Mouse (Mus musculus): Measurements from ENCODE around the gene Gm44503. TPM values are rescaled to one million over a fixed set of nuclear protein-coding genes. Genes with fewer than 3 reads are reported as not detected.

The Gm44503 gene
- polyA plus RNA-seq, 1 experiment: not detected

GRCm38 (mm10) chr9:72969874-72970273 lies 11.2 kb downstream of the Gm44503 start:
- H3K4me3 ChIP-seq (replicated peaks; ENCODE audit: extremely low read depth, low read depth, low read length): no peak overlapping the region
- H3K4me1 ChIP-seq (ENCODE audit: control insufficient read depth, insufficient read depth, low read length): peaks cover 2% of the 10 kb centered on the region
- TF ChIP-seq POLR2A (IDR thresholded peaks at IDR 0.05; ENCODE audit: borderline replicate concordance, extremely low read depth, low read depth, low read length): no peak
- TF ChIP-seq CTCF (IDR thresholded peaks at IDR 0.05; ENCODE audit: insufficient read depth, low read length): no peak
- no peak for DNase-seq
- 48% methylated on average over 7 of the region's 7 CpGs for WGBS

DNA sequence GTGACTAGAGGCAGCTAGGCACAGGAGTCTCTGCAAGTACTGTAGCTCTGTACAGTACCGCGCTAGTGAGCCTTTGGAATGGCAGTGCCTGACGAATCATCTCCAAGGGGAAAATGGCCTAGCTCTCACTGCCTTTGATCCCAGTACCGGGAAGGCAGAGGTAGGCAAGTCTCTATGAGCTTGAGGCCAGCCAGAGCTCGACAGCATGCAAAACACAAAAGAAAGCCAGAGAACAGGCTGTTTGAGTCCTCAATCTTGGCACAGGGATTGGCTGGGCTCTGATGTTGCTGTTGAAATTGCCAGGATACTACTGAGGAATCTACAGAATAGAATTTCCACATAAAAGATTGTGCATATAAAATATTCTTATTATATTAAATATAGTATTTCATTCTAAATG lies 13.8 kb downstream of the Gm44503 start:
- 82% methylated on average over 5 of the region's 5 CpGs for WGBS

DNA sequence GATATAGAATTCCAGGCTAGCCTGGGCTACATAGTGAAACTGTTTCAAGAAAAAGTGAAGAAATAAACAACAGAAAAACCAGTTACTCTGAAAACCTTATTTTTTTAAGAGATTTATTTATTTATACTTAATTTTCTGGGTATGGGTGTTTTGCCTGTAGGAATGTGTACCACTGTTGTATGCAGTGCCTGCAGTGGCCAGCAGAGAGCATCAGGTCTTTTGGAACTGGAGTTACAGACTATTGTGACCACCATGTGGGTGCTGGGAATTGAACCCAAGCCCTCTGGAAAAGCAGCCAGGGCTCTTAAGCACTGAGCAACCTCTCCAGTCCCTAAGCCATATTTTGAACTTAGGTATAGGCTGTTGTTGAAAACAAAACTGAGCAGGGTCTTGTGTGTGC lies 14.3 kb downstream of the Gm44503 start:
- H3K4me3 ChIP-seq (replicated peaks; ENCODE audit: extremely low read depth, low read depth, low read length): no peak overlapping the region
- TF ChIP-seq CTCF (IDR thresholded peaks at IDR 0.05; ENCODE audit: insufficient read depth, low read length) (no peak), POLR2A (IDR thresholded peaks at IDR 0.05; ENCODE audit: borderline replicate concordance, extremely low read depth, low read depth, low read length) (no peak)
- peaks cover 2% of the 10 kb centered on the region for H3K4me1 ChIP-seq (ENCODE audit: control insufficient read depth, insufficient read depth, low read length)
- DNase-seq: no peak

More for the DNA sequence above, 13.8 kb downstream of the Gm44503 start:
- no peak for TF ChIP-seq POLR2A (IDR thresholded peaks at IDR 0.05; ENCODE audit: borderline replicate concordance, extremely low read depth, low read depth, low read length)
- TF ChIP-seq CTCF (IDR thresholded peaks at IDR 0.05; ENCODE audit: insufficient read depth, low read length): no peak
- Histone ChIP-seq H3K4me3 (replicated peaks; ENCODE audit: extremely low read depth, low read depth, low read length) (no peak overlapping the region), H3K4me1 (ENCODE audit: control insufficient read depth, insufficient read depth, low read length) (peaks cover 2% of the 10 kb centered on the region)
- no peak for DNase-seq

DNA sequence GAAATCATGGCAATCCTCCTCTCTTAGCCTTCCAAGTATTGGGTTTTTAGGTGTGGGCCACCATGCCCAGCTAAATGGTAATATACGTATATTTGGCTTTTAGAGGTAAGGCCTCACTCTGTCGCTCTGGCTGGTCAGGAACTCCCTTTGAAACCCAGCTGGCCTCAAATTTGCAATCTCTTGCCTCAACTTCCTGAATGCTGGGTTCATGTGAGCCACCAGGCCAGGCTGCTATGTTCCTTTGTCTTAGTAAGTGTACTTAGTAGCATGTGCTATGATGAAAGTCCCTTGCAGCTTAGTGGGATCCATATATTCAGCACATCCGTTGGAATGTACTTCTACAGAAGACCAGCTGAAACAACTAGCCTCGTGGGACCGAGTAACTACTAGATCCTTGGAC lies 16.1 kb downstream of the Gm44503 start:
- WGBS: 83% methylated on average over 5 of the region's 5 CpGs

GRCm38 (mm10) chr9:72975242-72975641 lies 16.6 kb downstream of the Gm44503 start:
- WGBS: 84% methylated on average over 1 of the region's 1 CpGs
- H3K4me1 ChIP-seq (ENCODE audit: control insufficient read depth, insufficient read depth, low read length): no peaks in the 10 kb centered on the region; the same call in 1 of the 2 replicates
- no peak for DNase-seq
- TF ChIP-seq CTCF (IDR thresholded peaks at IDR 0.05; ENCODE audit: insufficient read depth, low read length) (no peak), POLR2A (IDR thresholded peaks at IDR 0.05; ENCODE audit: borderline replicate concordance, extremely low read depth, low read depth, low read length) (no peak)
- H3K4me3 ChIP-seq (replicated peaks; ENCODE audit: extremely low read depth, low read depth, low read length): no peak overlapping the region

More for the DNA sequence above, 16.1 kb downstream of the Gm44503 start:
- TF ChIP-seq POLR2A (IDR thresholded peaks at IDR 0.05; ENCODE audit: borderline replicate concordance, extremely low read depth, low read depth, low read length): no peak
- no peak for TF ChIP-seq CTCF (IDR thresholded peaks at IDR 0.05; ENCODE audit: insufficient read depth, low read length)
- no peaks in the 10 kb centered on the region; the same call in 1 of the 2 replicates for H3K4me1 ChIP-seq (ENCODE audit: control insufficient read depth, insufficient read depth, low read length)
- no peak overlapping the region for H3K4me3 ChIP-seq (replicated peaks; ENCODE audit: extremely low read depth, low read depth, low read length)
- DNase-seq: no peak

GRCm38 (mm10) chr9:72983066-72983465 lies 24.4 kb downstream of the Gm44503 start:
- peaks cover 7% of the 10 kb centered on the region for H3K4me1 ChIP-seq (ENCODE audit: control insufficient read depth, insufficient read depth, low read length)
- 59% methylated on average over 2 of the region's 2 CpGs for WGBS
- no peak for DNase-seq

GRCm38 (mm10) chr9:72985250-72986220 lies 26.9 kb downstream of the Gm44503 start, which contains the start of the genes Ccpg1os and Ccpg1:
Ccpg1os (minus strand) TSS chr9:72985382.
Ccpg1 (plus strand) TSS chr9:72985429.
- Histone ChIP-seq H3K4me3 (replicated peaks; ENCODE audit: extremely low read depth, low read depth, low read length) (peak within 1 kb of the TSS; percentile 81), H3K4me1 (ENCODE audit: control insufficient read depth, insufficient read depth, low read length) (peaks cover 9% of the 10 kb centered on the region)
- peak; percentile 91 for DNase-seq
- under 1% methylated on average over 88 of the region's 88 CpGs for WGBS
- TF ChIP-seq POLR2A (IDR thresholded peaks at IDR 0.05; ENCODE audit: borderline replicate concordance, extremely low read depth, low read depth, low read length) (peak; percentile 79), CTCF (IDR thresholded peaks at IDR 0.05; ENCODE audit: insufficient read depth, low read length) (no peak)

More at GRCm38 (mm10) chr9:72983066-72983465, 24.4 kb downstream of the Gm44503 start:
- H3K4me3 ChIP-seq (replicated peaks; ENCODE audit: extremely low read depth, low read depth, low read length): no peak overlapping the region
- no peak for TF ChIP-seq CTCF (IDR thresholded peaks at IDR 0.05; ENCODE audit: insufficient read depth, low read length)
- TF ChIP-seq POLR2A (IDR thresholded peaks at IDR 0.05; ENCODE audit: borderline replicate concordance, extremely low read depth, low read depth, low read length): no peak

DNA sequence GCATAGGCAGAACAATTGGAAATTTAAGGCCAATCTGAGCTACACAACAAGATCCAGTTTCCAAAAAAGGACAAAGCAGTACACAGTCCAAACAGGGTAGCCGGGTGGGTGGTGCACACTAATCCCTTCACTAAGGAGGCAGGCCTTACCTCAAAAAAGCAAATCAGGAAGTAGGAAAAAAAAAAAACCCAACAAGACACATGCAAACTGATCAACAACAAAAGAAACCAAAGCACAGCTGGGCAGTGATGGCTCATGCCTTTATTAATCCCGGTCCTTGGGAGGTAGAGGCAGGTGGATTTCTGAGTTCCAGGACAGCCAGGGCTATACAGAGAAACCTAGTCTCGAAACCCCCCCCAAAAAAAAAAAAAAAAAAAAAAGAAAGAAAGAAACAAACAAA lies 29.1 kb downstream of the Gm44503 start:
- DNase-seq: no peak
- TF ChIP-seq POLR2A (IDR thresholded peaks at IDR 0.05; ENCODE audit: borderline replicate concordance, extremely low read depth, low read depth, low read length): no peak
- TF ChIP-seq CTCF (IDR thresholded peaks at IDR 0.05; ENCODE audit: insufficient read depth, low read length): no peak
- H3K4me3 ChIP-seq (replicated peaks; ENCODE audit: extremely low read depth, low read depth, low read length): no peak overlapping the region
- H3K4me1 ChIP-seq (ENCODE audit: control insufficient read depth, insufficient read depth, low read length): peaks cover 9% of the 10 kb centered on the region
- WGBS: 52% methylated on average over 3 of the region's 3 CpGs

GRCm38 (mm10) chr9:72988706-72989105 lies 30.1 kb downstream of the Gm44503 start:
- Histone ChIP-seq H3K4me3 (replicated peaks; ENCODE audit: extremely low read depth, low read depth, low read length) (no peak overlapping the region), H3K4me1 (ENCODE audit: control insufficient read depth, insufficient read depth, low read length) (peaks cover 9% of the 10 kb centered on the region)
- TF ChIP-seq POLR2A (IDR thresholded peaks at IDR 0.05; ENCODE audit: borderline replicate concordance, extremely low read depth, low read depth, low read length) (no peak), CTCF (IDR thresholded peaks at IDR 0.05; ENCODE audit: insufficient read depth, low read length) (no peak)
- 80% methylated on average over 5 of the region's 5 CpGs for WGBS
- no peak for DNase-seq
